Mouse (Mus musculus): ENCODE measurements at regions not wholly inside any gene's neighbourhood (a gene's known extent, or its start where the extent isn't known, plus 50 kb on each side); places are given as distances from the start of the nearest gene placed in this dataset.

GRCm38 (mm10) chr10:17103416-17103815 is 619.6 kb upstream of the Cited2 start:
- H3K27ac ChIP-seq (ENCODE audit: low read depth, low read length): no peak overlapping the region

GRCm38 (mm10) chr10:17106831-17107230 is 616.2 kb upstream of the Cited2 start:
- no peak for ATAC-seq (ENCODE audit: insufficient read depth, low FRiP score, low TSS enrichment)
- no peaks in the 10 kb centered on the region for H3K36me3 ChIP-seq (ENCODE audit: control insufficient read depth, insufficient read depth, low read length)
- H3K9ac ChIP-seq (ENCODE audit: low read length): no peak overlapping the region
- H3K9me3 ChIP-seq (ENCODE audit: control insufficient read depth, low read length): no peaks in the 10 kb centered on the region
- no peak overlapping the region for H3K27ac ChIP-seq (ENCODE audit: low read depth, low read length)
- 100% methylated on average over 1 of the region's 1 CpGs for WGBS
- no peak overlapping the region for H3K4me2 ChIP-seq (ENCODE audit: low read depth)
- H3K27me3 ChIP-seq (ENCODE audit: control insufficient read depth, insufficient read depth, low read length): no peaks in the 10 kb centered on the region
- H3K4me3 ChIP-seq (ENCODE audit: low read depth, low read length): no peak overlapping the region
- no peak for DNase-seq (ENCODE audit: low spot score)
- no peaks in the 10 kb centered on the region for H3K4me1 ChIP-seq (ENCODE audit: control insufficient read depth, insufficient read depth, low read length)

More at GRCm38 (mm10) chr10:17103416-17103815, 619.6 kb upstream of the Cited2 start:
- Histone ChIP-seq H3K4me1 (ENCODE audit: control insufficient read depth, insufficient read depth, low read length) (no peaks in the 10 kb centered on the region), H3K27me3 (ENCODE audit: control insufficient read depth, insufficient read depth, low read length) (no peaks in the 10 kb centered on the region), H3K9me3 (ENCODE audit: control insufficient read depth, low read length) (no peaks in the 10 kb centered on the region), H3K36me3 (ENCODE audit: control insufficient read depth, insufficient read depth, low read length) (no peaks in the 10 kb centered on the region), H3K9ac (ENCODE audit: low read length) (no peak overlapping the region), H3K4me3 (ENCODE audit: low read depth, low read length) (no peak overlapping the region), H3K4me2 (ENCODE audit: low read depth) (no peak overlapping the region)
- ATAC-seq (ENCODE audit: insufficient read depth, low FRiP score, low TSS enrichment): no peak
- DNase-seq (ENCODE audit: low spot score): no peak
- 76% methylated on average over 2 of the region's 2 CpGs for WGBS

- H3K36me3 ChIP-seq (ENCODE audit: control insufficient read depth, insufficient read depth, low read length): no peaks in the 10 kb centered on the region
- H3K27ac ChIP-seq (ENCODE audit: low read depth, low read length): no peak overlapping the region
- DNase-seq (ENCODE audit: low spot score): no peak
- no peak overlapping the region for H3K4me2 ChIP-seq (ENCODE audit: low read depth)
- no peaks in the 10 kb centered on the region for H3K9me3 ChIP-seq (ENCODE audit: control insufficient read depth, low read length)
- ATAC-seq (ENCODE audit: insufficient read depth, low FRiP score, low TSS enrichment): no peak
- H3K27me3 ChIP-seq (ENCODE audit: control insufficient read depth, insufficient read depth, low read length): no peaks in the 10 kb centered on the region
- no peak overlapping the region for H3K9ac ChIP-seq (ENCODE audit: low read length)
- no peak overlapping the region for H3K4me3 ChIP-seq (ENCODE audit: low read depth, low read length)
- H3K4me1 ChIP-seq (ENCODE audit: control insufficient read depth, insufficient read depth, low read length): no peaks in the 10 kb centered on the region
- 81% methylated on average over 2 of the region's 2 CpGs for WGBS
Measured at GRCm38 (mm10) chr10:17111071-17111470, 611.9 kb upstream of the Cited2 start.

- H3K4me3 ChIP-seq (ENCODE audit: low read depth, low read length): no peak overlapping the region
- no peak overlapping the region for H3K27ac ChIP-seq (ENCODE audit: low read depth, low read length)
- H3K4me2 ChIP-seq (ENCODE audit: low read depth): no peak overlapping the region
- no peak overlapping the region for H3K9ac ChIP-seq (ENCODE audit: low read length)
- H3K36me3 ChIP-seq (ENCODE audit: control insufficient read depth, insufficient read depth, low read length): no peaks in the 10 kb centered on the region
- no peaks in the 10 kb centered on the region for H3K9me3 ChIP-seq (ENCODE audit: control insufficient read depth, low read length)
- no peaks in the 10 kb centered on the region for H3K27me3 ChIP-seq (ENCODE audit: control insufficient read depth, insufficient read depth, low read length)
- no peaks in the 10 kb centered on the region for H3K4me1 ChIP-seq (ENCODE audit: control insufficient read depth, insufficient read depth, low read length)
- WGBS: 92% methylated on average over 4 of the region's 4 CpGs
- DNase-seq (ENCODE audit: low spot score): no peak
- no peak for ATAC-seq (ENCODE audit: insufficient read depth, low FRiP score, low TSS enrichment)
Measured at GRCm38 (mm10) chr10:17114805-17115204, 608.2 kb upstream of the Cited2 start.

GRCm38 (mm10) chr10:17129391-17130163 is 593.4 kb upstream of the Cited2 start:
- no peak for ATAC-seq (ENCODE audit: insufficient read depth, low FRiP score, low TSS enrichment)
- H3K9ac ChIP-seq (ENCODE audit: low read length): no peak overlapping the region
- no peak for DNase-seq (ENCODE audit: low spot score)
- no peak overlapping the region for H3K4me2 ChIP-seq (ENCODE audit: low read depth)
- H3K4me1 ChIP-seq (ENCODE audit: control insufficient read depth, insufficient read depth, low read length): no peaks in the 10 kb centered on the region
- H3K27me3 ChIP-seq (ENCODE audit: control insufficient read depth, insufficient read depth, low read length): no peaks in the 10 kb centered on the region
- no peaks in the 10 kb centered on the region for H3K36me3 ChIP-seq (ENCODE audit: control insufficient read depth, insufficient read depth, low read length)
- no peak overlapping the region for H3K27ac ChIP-seq (ENCODE audit: low read depth, low read length)
- no peaks in the 10 kb centered on the region for H3K9me3 ChIP-seq (ENCODE audit: control insufficient read depth, low read length)
- no peak overlapping the region for H3K4me3 ChIP-seq (ENCODE audit: low read depth, low read length)
- 90% methylated on average over 4 of the region's 4 CpGs for WGBS

GRCm38 (mm10) chr10:17130661-17131060 is 592.4 kb upstream of the Cited2 start:
- no peak for ATAC-seq (ENCODE audit: insufficient read depth, low FRiP score, low TSS enrichment)
- Histone ChIP-seq H3K9ac (ENCODE audit: low read length) (no peak overlapping the region), H3K27ac (ENCODE audit: low read depth, low read length) (no peak overlapping the region), H3K4me1 (ENCODE audit: control insufficient read depth, insufficient read depth, low read length) (no peaks in the 10 kb centered on the region), H3K36me3 (ENCODE audit: control insufficient read depth, insufficient read depth, low read length) (no peaks in the 10 kb centered on the region), H3K4me3 (ENCODE audit: low read depth, low read length) (no peak overlapping the region), H3K9me3 (ENCODE audit: control insufficient read depth, low read length) (no peaks in the 10 kb centered on the region), H3K27me3 (ENCODE audit: control insufficient read depth, insufficient read depth, low read length) (no peaks in the 10 kb centered on the region), H3K4me2 (ENCODE audit: low read depth) (no peak overlapping the region)
- DNase-seq (ENCODE audit: low spot score): no peak
- WGBS: 89% methylated on average over 1 of the region's 1 CpGs

GRCm38 (mm10) chr10:17131763-17132162 is 591.3 kb upstream of the Cited2 start:
- no peak overlapping the region for H3K9ac ChIP-seq (ENCODE audit: low read length)
- no peaks in the 10 kb centered on the region for H3K36me3 ChIP-seq (ENCODE audit: control insufficient read depth, insufficient read depth, low read length)
- no peaks in the 10 kb centered on the region for H3K27me3 ChIP-seq (ENCODE audit: control insufficient read depth, insufficient read depth, low read length)
- no peak overlapping the region for H3K27ac ChIP-seq (ENCODE audit: low read depth, low read length)
- no peak overlapping the region for H3K4me3 ChIP-seq (ENCODE audit: low read depth, low read length)
- H3K4me1 ChIP-seq (ENCODE audit: control insufficient read depth, insufficient read depth, low read length): no peaks in the 10 kb centered on the region
- no peak overlapping the region for H3K4me2 ChIP-seq (ENCODE audit: low read depth)
- no peak for ATAC-seq (ENCODE audit: insufficient read depth, low FRiP score, low TSS enrichment)
- WGBS: 74% methylated on average over 4 of the region's 4 CpGs
- peak; percentile 9 for DNase-seq (ENCODE audit: low spot score)
- H3K9me3 ChIP-seq (ENCODE audit: control insufficient read depth, low read length): no peaks in the 10 kb centered on the region

- H3K9me3 ChIP-seq (ENCODE audit: control insufficient read depth, low read length): no peaks in the 10 kb centered on the region
- H3K27me3 ChIP-seq (ENCODE audit: control insufficient read depth, insufficient read depth, low read length): no peaks in the 10 kb centered on the region
- no peak overlapping the region for H3K4me3 ChIP-seq (ENCODE audit: low read depth, low read length)
- H3K4me1 ChIP-seq (ENCODE audit: control insufficient read depth, insufficient read depth, low read length): peaks cover 3% of the 10 kb centered on the region; the same call in 1 of the 2 replicates
- no peak for ATAC-seq (ENCODE audit: insufficient read depth, low FRiP score, low TSS enrichment)
- H3K36me3 ChIP-seq (ENCODE audit: control insufficient read depth, insufficient read depth, low read length): no peaks in the 10 kb centered on the region
- WGBS: 52% methylated on average over 3 of the region's 3 CpGs
- H3K27ac ChIP-seq (ENCODE audit: low read depth, low read length): no peak overlapping the region
- H3K9ac ChIP-seq (ENCODE audit: low read length): no peak overlapping the region
- no peak overlapping the region for H3K4me2 ChIP-seq (ENCODE audit: low read depth)
- DNase-seq (ENCODE audit: low spot score): no peak
Measured at GRCm38 (mm10) chr10:17175385-17175784, 547.6 kb upstream of the Cited2 start.

- ATAC-seq (ENCODE audit: insufficient read depth, low FRiP score, low TSS enrichment) (no peak), DNase-seq (ENCODE audit: low spot score) (peak; percentile 18)
- H3K9ac ChIP-seq (ENCODE audit: low read length): no peak overlapping the region
- H3K9me3 ChIP-seq (ENCODE audit: control insufficient read depth, low read length): no peaks in the 10 kb centered on the region
- no peak overlapping the region for H3K4me2 ChIP-seq (ENCODE audit: low read depth)
- H3K4me1 ChIP-seq (ENCODE audit: control insufficient read depth, insufficient read depth, low read length): peaks cover 3% of the 10 kb centered on the region; the same call in 1 of the 2 replicates
- WGBS: 53% methylated on average over 1 of the region's 1 CpGs
- no peak overlapping the region for H3K4me3 ChIP-seq (ENCODE audit: low read depth, low read length)
- H3K27ac ChIP-seq (ENCODE audit: low read depth, low read length): no peak overlapping the region
- no peaks in the 10 kb centered on the region for H3K27me3 ChIP-seq (ENCODE audit: control insufficient read depth, insufficient read depth, low read length)
- no peaks in the 10 kb centered on the region for H3K36me3 ChIP-seq (ENCODE audit: control insufficient read depth, insufficient read depth, low read length)
Measured at GRCm38 (mm10) chr10:17177054-17177453, 546.0 kb upstream of the Cited2 start.
